10 mouse cellular contexts compared by ENCODE assay signal in the genomic region with DNA sequence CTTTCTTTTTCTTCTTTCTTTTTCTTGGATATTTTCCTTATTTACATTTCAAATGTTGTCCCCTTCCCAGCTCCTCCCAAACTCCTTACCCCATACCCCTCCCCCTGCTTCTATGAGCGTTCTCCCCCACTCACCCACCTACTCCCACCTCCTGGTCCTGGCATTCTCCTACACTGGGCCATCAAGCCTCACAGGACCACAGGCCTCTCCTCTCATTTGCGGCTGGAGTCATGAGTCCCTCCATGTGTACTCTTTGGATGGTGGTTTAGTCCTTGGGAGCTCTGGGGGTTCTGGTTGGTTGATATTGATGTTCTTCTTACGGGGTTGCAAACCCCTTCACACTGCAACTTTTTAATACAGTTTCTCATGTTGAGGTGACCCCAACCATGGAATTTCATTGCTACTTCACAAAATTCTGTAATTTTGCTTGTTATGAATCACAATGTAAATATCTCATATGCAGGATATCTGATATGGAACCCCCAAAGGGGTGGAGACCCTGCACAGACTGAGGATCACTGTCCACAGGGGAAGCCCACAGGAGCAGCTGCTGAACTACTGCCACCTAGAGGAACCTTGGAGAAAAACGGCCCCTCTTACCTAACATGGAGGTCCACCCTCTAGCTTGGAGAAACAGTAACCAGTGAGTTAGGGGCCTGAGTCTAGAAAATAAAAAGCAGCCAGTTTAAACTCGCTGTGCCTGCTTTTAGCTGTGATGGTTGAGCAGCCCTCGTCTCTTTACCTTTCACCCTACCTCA. TPM values are rescaled to one million over a fixed set of nuclear protein-coding genes. Genes with fewer than 3 reads are reported as not detected.
DNase-seq lines count a peak whose midpoint lies in the region; ATAC-seq and TF ChIP-seq lines count a peak whose summit lies in the region.
"Had no signal": no experiment of that assay in that cellular context is flagged by ENCODE, and none has a peak within 500 bp of the region (broad histone marks: within the 10 kb centered on the region; RNA-seq: fewer than 3 reads in every experiment).

No protein-coding gene starts in this region.

- H3K4me3 ChIP-seq in lung, embryonic 14.5 days (ENCODE audit: low read depth, low read length) = no peak overlapping the region

- H3K4me2 ChIP-seq in lung, embryonic 14.5 days = no peak overlapping the region

- no peaks in the 10 kb centered on the region for H3K36me3 ChIP-seq in lung, embryonic 14.5 days (ENCODE audit: insufficient read depth)

- ATAC-seq in cerebellum, adult (ENCODE audit: insufficient number of reproducible peaks, low FRiP score, low TSS enrichment) = no peak
- ATAC-seq in lung, embryonic 14.5 days (ENCODE audit: insufficient read depth) = no peak

- WGBS in lung, embryonic 14.5 days = 71% methylated on average over 6 of the region's 6 CpGs

- H3K4me1 ChIP-seq in lung, embryonic 14.5 days (ENCODE audit: insufficient read depth) = no peaks in the 10 kb centered on the region

- no peaks in the 10 kb centered on the region for H3K27me3 ChIP-seq in lung, embryonic 14.5 days (ENCODE audit: insufficient read depth, low read length)

- H3K27ac ChIP-seq in lung, embryonic 14.5 days (ENCODE audit: low read depth) = no peak overlapping the region
- H3K27ac ChIP-seq: macrophage had no signal

- no peak overlapping the region for H3K9ac ChIP-seq in lung, embryonic 14.5 days

- DNase-seq in cerebellum, postnatal 10 days = peak; percentile 42 to 63
- peak; percentile 68 for DNase-seq in lung, embryonic 14.5 days
- DNase-seq in lung, adult 18-20 months = no peak
- DNase-seq in embryo, embryonic 10.5 days (ENCODE audit: low spot score) = peak; percentile 75
- DNase-seq in retina, postnatal 1 day = peak; percentile 63
- DNase-seq in layer of hippocampus, postnatal 36 days = no peak
- no peak for DNase-seq in cerebellum, adult 8-10 months

- TF ChIP-seq CTCF in lung, embryonic 14.5 days (IDR thresholded peaks at IDR 0.05; ENCODE audit: low read depth) = peak; percentile 55

- H3K9me3 ChIP-seq in lung, embryonic 14.5 days (ENCODE audit: low read depth, low read length) = no peaks in the 10 kb centered on the region

RNA-seq across cellular contexts. Expression of gene Slc44a5, which starts 11.4 kb away (rescaled TPM):
- 0.29 and 0.53 TPM in 2 replicates for polyA plus RNA-seq in lung, embryonic 14.5 days (2014; fragmentation: Nextera tagmentation; extraction: Ambion mirVana)
- 10 to 100 TPM; 62.9 to 68.0 TPM for total RNA-seq in layer of hippocampus, postnatal 36 days (2021)
- total RNA-seq: hematopoietic stem cell, adult 5-6 weeks had no signal
- polyA plus RNA-seq: macrophage had no signal

RNA-seq across cellular contexts. Expression of gene Acadm, which starts 17.4 kb away (rescaled TPM):
- polyA plus RNA-seq in lung, embryonic 14.5 days (2014; fragmentation: Nextera tagmentation; extraction: Ambion mirVana) = 45.7 and 47.6 TPM in 2 replicates
- total RNA-seq in layer of hippocampus, postnatal 36 days (2021) = 10 to 100 TPM; 53.5 to 54.0 TPM

RNA-seq across cellular contexts. Expression of gene Rabggtb, which starts 49.0 kb away (rescaled TPM):
- polyA plus RNA-seq in lung, embryonic 14.5 days (2014; fragmentation: Nextera tagmentation; extraction: Ambion mirVana) = 52.1 and 54.4 TPM in 2 replicates
- total RNA-seq in layer of hippocampus, postnatal 36 days (2021) = 10 to 100 TPM; 72.2 to 78.9 TPM

RNA-seq across cellular contexts. Expression of gene Msh4, which starts 55.9 kb away (rescaled TPM):
- polyA plus RNA-seq in lung, embryonic 14.5 days (2014; fragmentation: Nextera tagmentation; extraction: Ambion mirVana) = 0.17 and 0.26 TPM in 2 replicates
- under 1 TPM; 0.17 to 0.30 TPM for total RNA-seq in layer of hippocampus, postnatal 36 days (2021)
- polyA plus RNA-seq: macrophage had no signal

Comparison
In these comparisons a context has a peak if more than half of its experiments do, and no peak if none do; other contexts are left out.
1. DNase-seq: peak in cerebellum, postnatal 10 days (2 of 2), lung, embryonic 14.5 days (single experiment), embryo, embryonic 10.5 days (single experiment) and retina, postnatal 1 day (single experiment); none in lung, adult 18-20 months (0 of 2), layer of hippocampus, postnatal 36 days (0 of 2) and cerebellum, adult 8-10 months (single experiment).